26 mouse cellular contexts compared by ENCODE assay signal in the genomic region with DNA sequence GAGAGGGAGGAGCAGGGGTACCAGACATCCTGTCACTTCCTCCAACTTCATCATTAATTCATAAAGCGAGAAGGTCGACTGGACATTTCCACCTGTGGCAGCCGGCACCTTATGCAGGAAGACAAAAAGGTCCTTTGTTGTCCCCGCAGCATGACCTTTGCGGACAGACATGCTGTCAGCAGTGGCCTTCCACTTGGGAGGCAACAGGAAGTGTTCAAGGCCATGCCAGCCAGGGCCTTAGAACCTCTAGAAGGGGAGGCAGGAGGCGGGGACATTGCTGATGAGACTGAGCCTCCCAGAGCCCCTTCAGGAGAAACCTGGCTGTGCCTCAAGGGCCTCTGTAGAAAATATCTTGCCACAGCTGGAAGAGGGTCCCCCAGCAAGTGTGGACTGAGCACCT. TPM values are rescaled to one million over a fixed set of nuclear protein-coding genes. Genes with fewer than 3 reads are reported as not detected.
DNase-seq lines count a peak whose midpoint lies in the region; ATAC-seq lines count a peak whose summit lies in the region.
"Had no signal": no experiment of that assay in that cellular context is flagged by ENCODE, and none has a peak within 500 bp of the region (broad histone marks: within the 10 kb centered on the region; RNA-seq: fewer than 3 reads in every experiment).

No protein-coding gene starts in this region.

- ATAC-seq in megakaryocyte, adult 5-6 weeks (ENCODE audit: poor library complexity, severe bottlenecking): no peak
- no peak for ATAC-seq in intestine, embryonic 15.5 days
- ATAC-seq: forebrain, embryonic 14.5 days; inflammation-experienced regulatory T-cells, adult 6 months; Patski had no signal

- H3K27ac ChIP-seq in heart, embryonic 10.5 days: peak overlapping the region; percentile 65
- no peak overlapping the region for H3K27ac ChIP-seq in intestine, embryonic 15.5 days
- H3K27ac ChIP-seq: gastrocnemius, adult 2 months; hindbrain, embryonic 14.5 days; left cerebral cortex, adult 2 months; limb, embryonic 15.5 days; liver, embryonic 14.5 days; neural tube, embryonic 12.5 days had no signal

- H3K4me3 ChIP-seq in heart, embryonic 10.5 days: no peak overlapping the region
- H3K4me3 ChIP-seq in megakaryocyte, embryonic 14.5 days (replicated peaks): peak overlapping the region; percentile 64
- H3K4me3 ChIP-seq in intestine, embryonic 15.5 days (replicated peaks): no peak overlapping the region
- H3K4me3 ChIP-seq: gastrocnemius, adult 2 months; left cerebral cortex, adult 2 months; limb, embryonic 15.5 days; neural tube, embryonic 12.5 days had no signal

- H3K4me2 ChIP-seq in intestine, embryonic 15.5 days (replicated peaks): no peak overlapping the region
- H3K4me2 ChIP-seq: hindbrain, embryonic 14.5 days; limb, embryonic 15.5 days; lung, embryonic 14.5 days; neural tube, embryonic 12.5 days had no signal

- no peak overlapping the region for H3K9ac ChIP-seq in intestine, embryonic 15.5 days
- H3K9ac ChIP-seq: hindbrain, embryonic 14.5 days; limb, embryonic 15.5 days; liver, embryonic 14.5 days; lung, embryonic 14.5 days; neural tube, embryonic 12.5 days had no signal

- no peak for DNase-seq in heart, embryonic 10.5 days (ENCODE audit: low spot score)
- no peak for DNase-seq in heart, adult 11 months
- DNase-seq in adrenal gland, postnatal 10 days: peak; percentile 59
- no peak for DNase-seq in urinary bladder, adult 18-20 months (ENCODE audit: low spot score in 2 of 2)
- DNase-seq: gastrocnemius, adult 2 months; kidney, adult 8-10 months; kidney, postnatal 10 days; left cerebral cortex, postnatal 4 days; lung, embryonic 14.5 days; midbrain, embryonic 14.5 days; retina, postnatal 1 day; right cerebral cortex, postnatal 25 days; thymus, postnatal 14 days had no signal

- peaks cover 57% of the 10 kb centered on the region for H3K4me1 ChIP-seq in heart, embryonic 10.5 days
- H3K4me1 ChIP-seq in megakaryocyte, embryonic 14.5 days: peaks cover 93% of the 10 kb centered on the region
- H3K4me1 ChIP-seq in intestine, embryonic 15.5 days (replicated peaks): peaks cover 13% of the 10 kb centered on the region

- H3K36me3 ChIP-seq in heart, embryonic 10.5 days: no peaks in the 10 kb centered on the region
- H3K36me3 ChIP-seq in megakaryocyte, embryonic 14.5 days (replicated peaks; ENCODE audit: low read length): peaks cover 69% of the 10 kb centered on the region
- H3K36me3 ChIP-seq in intestine, embryonic 15.5 days: no peaks in the 10 kb centered on the region
- H3K36me3 ChIP-seq: G1E; limb, embryonic 15.5 days; neural tube, embryonic 12.5 days had no signal

- peaks cover 33% of the 10 kb centered on the region for H3K27me3 ChIP-seq in heart, embryonic 10.5 days (ENCODE audit: insufficient read depth, poor library complexity, severe bottlenecking)
- no peaks in the 10 kb centered on the region for H3K27me3 ChIP-seq in megakaryocyte, embryonic 14.5 days (replicated peaks)
- peaks cover 9% of the 10 kb centered on the region for H3K27me3 ChIP-seq in intestine, embryonic 15.5 days (replicated peaks)

- WGBS in heart, embryonic 10.5 days: 53% methylated on average over 6 of the region's 6 CpGs
- 50% methylated on average over 6 of the region's 6 CpGs for WGBS in intestine, embryonic 15.5 days

- H3K9me3 ChIP-seq in heart, embryonic 10.5 days: no peaks in the 10 kb centered on the region
- H3K9me3 ChIP-seq in megakaryocyte, embryonic 14.5 days: no peaks in the 10 kb centered on the region
- H3K9me3 ChIP-seq in intestine, embryonic 15.5 days: no peaks in the 10 kb centered on the region
- H3K9me3 ChIP-seq: limb, embryonic 15.5 days; neural tube, embryonic 12.5 days had no signal

RNA-seq across cellular contexts. Expression of gene Tesc, which starts 6.2 kb away (rescaled TPM):
- 10.0 and 19.0 TPM in 2 replicates for polyA plus RNA-seq in heart, embryonic 10.5 days (2016; fragmentation: Nextera tagmentation; extraction: Ambion mirVana)
- polyA plus RNA-seq in megakaryocyte, embryonic 14.5 days (2012; ENCODE audit: insufficient read depth, low replicate concordance): 940 and 1,036 TPM in 2 replicates
- total RNA-seq in megakaryocyte, adult 5-6 weeks (2015): 1.8 and 4.2 TPM in 2 replicates
- 2.2 and 2.4 TPM in 2 replicates for total RNA-seq in megakaryocyte, adult 5-6 weeks (2017)
- 10 to 100 TPM; 54.4 to 61.5 TPM for total RNA-seq in adrenal gland, postnatal 10 days (2021)
- 3.3 and 4.7 TPM in 2 replicates for polyA plus RNA-seq in intestine, embryonic 15.5 days (2015; fragmentation: Nextera tagmentation; extraction: Ambion mirVana)
- total RNA-seq: G1E; megakaryocyte-erythroid progenitor cell, adult 5-6 weeks had no signal
- polyA plus RNA-seq: G1E had no signal

RNA-seq across cellular contexts. Expression of gene Fbxo21, which starts 57.2 kb away (rescaled TPM):
- 72.2 and 73.5 TPM in 2 replicates for polyA plus RNA-seq in heart, embryonic 10.5 days (2016; fragmentation: Nextera tagmentation; extraction: Ambion mirVana)
- polyA plus RNA-seq in megakaryocyte, embryonic 14.5 days (2012; ENCODE audit: insufficient read depth, low replicate concordance): 3.1 and 3.6 TPM in 2 replicates
- total RNA-seq in megakaryocyte, adult 5-6 weeks (2015): 2.0 and 3.1 TPM in 2 replicates
- total RNA-seq in megakaryocyte, adult 5-6 weeks (2017): 4.2 and 4.8 TPM in 2 replicates
- 100 to 1,000 TPM; 114 to 115 TPM for total RNA-seq in adrenal gland, postnatal 10 days (2021)
- polyA plus RNA-seq in intestine, embryonic 15.5 days (2015; fragmentation: Nextera tagmentation; extraction: Ambion mirVana): 56.1 and 56.7 TPM in 2 replicates

Comparison
In these comparisons a context has a peak if more than half of its experiments do, and no peak if none do; other contexts are left out.
1. RNA of gene Tesc, which starts 6.2 kb away (polyA plus RNA-seq): 940 to 1,036 TPM in megakaryocyte, embryonic 14.5 days; 10.0 to 19.0 TPM in heart, embryonic 10.5 days and 3.3 to 4.7 TPM in intestine, embryonic 15.5 days; every median in the first group is over 10 times any median in the second.
2. RNA of gene Fbxo21, which starts 57.2 kb away (polyA plus RNA-seq): 72.2 to 73.5 TPM in heart, embryonic 10.5 days and 56.1 to 56.7 TPM in intestine, embryonic 15.5 days; 3.1 to 3.6 TPM in megakaryocyte, embryonic 14.5 days; every median in the first group is over 10 times any median in the second.